Comparison of ENCODE assay signal across 14 mouse cellular contexts in genomic region chr8:111770958-111771624, GRCm38 (mm10). TPM values are rescaled to one million over a fixed set of nuclear protein-coding genes. Genes with fewer than 3 reads are reported as not detected.
DNase-seq lines count a peak whose midpoint lies in the region; ATAC-seq lines count a peak whose summit lies in the region.
"Had no signal": no experiment of that assay in that cellular context is flagged by ENCODE, and none has a peak within 500 bp of the region (broad histone marks: within the 10 kb centered on the region; RNA-seq: fewer than 3 reads in every experiment).

No protein-coding gene starts in this region.

- 52% methylated on average over 5 of the region's 5 CpGs for WGBS in heart, embryonic 10.5 days
- WGBS in forebrain, embryonic 14.5 days, result 56% methylated on average over 5 of the region's 5 CpGs

- peaks cover 50% of the 10 kb centered on the region for H3K4me1 ChIP-seq in heart, embryonic 10.5 days
- peaks cover 14% of the 10 kb centered on the region for H3K4me1 ChIP-seq in forebrain, embryonic 14.5 days (ENCODE audit: control insufficient read depth, insufficient read depth, low read length)

- peaks cover 49% of the 10 kb centered on the region for H3K36me3 ChIP-seq in heart, embryonic 10.5 days
- peaks cover 19% of the 10 kb centered on the region; the same call in 1 of the 2 replicates for H3K36me3 ChIP-seq in forebrain, embryonic 14.5 days (ENCODE audit: control insufficient read depth, insufficient read depth, low read length)

- peak overlapping the region; percentile 12; the same call in 1 of the 2 replicates for H3K27ac ChIP-seq in heart, embryonic 10.5 days
- peak overlapping the region; percentile 85; the same call in 1 of the 2 replicates for H3K27ac ChIP-seq in forebrain, embryonic 14.5 days (ENCODE audit: low read depth, low read length)
- H3K27ac ChIP-seq: heart, adult 2 months had no signal

- no peak for DNase-seq in heart, embryonic 10.5 days (ENCODE audit: low spot score)
- DNase-seq in heart, postnatal 25 days (ENCODE audit: low spot score), result no peak
- DNase-seq in left cerebral cortex, postnatal 4 days, result peak; percentile 52
- DNase-seq in left cerebral cortex, postnatal 14 days (ENCODE audit: low spot score in 2 of 2), result no peak
- peak; percentile 85 for DNase-seq in forebrain, embryonic 14.5 days (ENCODE audit: low spot score)
- peak; percentile 14 for DNase-seq in lung, postnatal 25 days (ENCODE audit: low spot score)
- no peak for DNase-seq in embryo, embryonic 10.5 days (ENCODE audit: low spot score)
- DNase-seq: heart, adult 2 months; midbrain, embryonic 14.5 days; right cerebral cortex, postnatal 25 days had no signal

- H3K9me3 ChIP-seq in heart, embryonic 10.5 days, result no peaks in the 10 kb centered on the region
- no peaks in the 10 kb centered on the region for H3K9me3 ChIP-seq in forebrain, embryonic 14.5 days (replicated peaks; ENCODE audit: control insufficient read depth, low read length)
- H3K9me3 ChIP-seq: embryonic facial prominence, embryonic 12.5 days; limb, embryonic 10.5 days had no signal

- no peak overlapping the region for H3K9ac ChIP-seq in forebrain, embryonic 14.5 days (ENCODE audit: low read length)
- H3K9ac ChIP-seq: embryonic facial prominence, embryonic 12.5 days had no signal

- intact Hi-C loops in heart, postnatal 25 days (cut with DNase I), result no loop called here
- intact Hi-C loops in left cerebral cortex, postnatal 4 days (cut with DNase I), result no loop called here
- intact Hi-C loops in left cerebral cortex, postnatal 14 days (cut with DNase I), result no loop called here

- no peak overlapping the region for H3K4me2 ChIP-seq in forebrain, embryonic 14.5 days (ENCODE audit: low read length)
- H3K4me2 ChIP-seq: embryonic facial prominence, embryonic 12.5 days had no signal

- H3K27me3 ChIP-seq in heart, embryonic 10.5 days (ENCODE audit: insufficient read depth, poor library complexity, severe bottlenecking), result no peaks in the 10 kb centered on the region
- no peaks in the 10 kb centered on the region for H3K27me3 ChIP-seq in forebrain, embryonic 14.5 days (replicated peaks; ENCODE audit: control insufficient read depth, insufficient read depth, low read length)
- H3K27me3 ChIP-seq: embryonic facial prominence, embryonic 12.5 days; Patski had no signal

- peak; percentile 78 for ATAC-seq in forebrain, embryonic 14.5 days
- ATAC-seq: intestine, embryonic 16.5 days; Patski had no signal

- H3K4me3 ChIP-seq in heart, embryonic 10.5 days, result no peak overlapping the region
- no peak overlapping the region for H3K4me3 ChIP-seq in forebrain, embryonic 14.5 days (ENCODE audit: low read depth, low read length)
- H3K4me3 ChIP-seq: embryonic facial prominence, embryonic 12.5 days; heart, adult 2 months; limb, embryonic 10.5 days had no signal

RNA-seq across cellular contexts. Expression of gene Bcar1, which starts 27.5 kb away (rescaled TPM):
- 53.2 and 54.4 TPM in 2 replicates for polyA plus RNA-seq in heart, embryonic 10.5 days (2016; fragmentation: Nextera tagmentation; extraction: Ambion mirVana)
- 10 to 100 TPM; 18.7 to 20.7 TPM for total RNA-seq in heart, postnatal 25 days (2021)
- total RNA-seq in left cerebral cortex, postnatal 4 days (2021), result 10 to 100 TPM; 58.2 to 59.7 TPM
- 10 to 100 TPM; 47.5 to 53.7 TPM for total RNA-seq in left cerebral cortex, postnatal 14 days (2021)
- 41.2 and 44.2 TPM in 2 replicates for polyA plus RNA-seq in forebrain, embryonic 14.5 days (2014; fragmentation: Nextera tagmentation; extraction: Ambion mirVana)

Comparison
In these comparisons a context has a peak if more than half of its experiments do, and no peak if none do; other contexts are left out.
1. DNase-seq: peak in left cerebral cortex, postnatal 4 days (single experiment), forebrain, embryonic 14.5 days (single experiment) and lung, postnatal 25 days (single experiment); none in heart, embryonic 10.5 days (single experiment), heart, postnatal 25 days (single experiment), left cerebral cortex, postnatal 14 days (0 of 2) and embryo, embryonic 10.5 days (single experiment).